Mouse (Mus musculus) adrenal gland, postnatal 14 days (tissue): Measurements from ENCODE around the gene Sirt7. TPM values are rescaled to one million over a fixed set of nuclear protein-coding genes. Genes with fewer than 3 reads are reported as not detected.

ENCODE experiments used
- DNase-seq: peaks from one replicate; pipeline ENCODE4 v3.0.0; 2021; ENCODE audit warnings: mixed read lengths
- total RNA-seq: library from RNA; stranded (reverse); gene quantifications from 2 replicates; pipeline ENCODE4 v1.2.3, GENCODE M21; 2021

Sirt7 gene
- total RNA-seq, 1 experiment from 2014 or later: 37.1 TPM

DNA sequence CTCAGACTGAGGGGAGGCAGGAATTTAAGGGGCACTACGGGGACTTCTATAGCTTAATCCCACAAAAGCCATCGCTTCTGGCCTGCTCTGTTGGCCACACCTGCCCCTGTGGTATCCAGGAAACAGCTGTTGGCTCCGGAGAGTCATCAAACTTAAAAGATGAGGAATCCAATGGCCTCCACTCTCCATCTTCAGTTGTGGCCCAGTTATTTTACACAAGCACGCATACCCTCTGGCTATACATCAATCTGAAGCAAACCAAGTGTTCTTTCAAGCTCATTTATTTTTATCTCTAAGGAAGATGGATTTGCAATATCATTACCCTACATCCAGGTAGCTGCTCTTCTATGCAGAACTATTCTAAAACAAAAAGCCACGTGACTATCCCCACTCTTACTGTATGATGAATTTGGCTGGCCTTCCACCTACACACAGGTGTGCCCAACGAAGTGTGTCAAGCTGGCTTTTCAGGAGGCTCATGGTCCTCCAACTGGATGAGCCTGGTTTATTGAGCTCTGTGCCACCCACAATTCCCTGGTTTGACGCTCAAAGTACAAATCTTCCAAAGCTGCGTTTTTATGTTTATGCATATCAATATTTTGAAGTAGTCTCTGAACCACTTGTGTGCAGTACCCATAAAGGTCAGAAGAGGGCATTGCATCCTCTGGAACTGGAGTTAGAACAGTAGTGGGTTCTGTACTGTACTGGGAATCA lies 42.6 kb downstream of the Sirt7 start:
- peak; percentile 53 for DNase-seq

- peak; percentile 95 for DNase-seq
Observed at GRCm38 (mm10) chr11:120581490-120582267, 43.4 kb downstream of the Sirt7 start, which contains the start of gene Arhgdia. Gene Arhgdia (minus strand): TSS chr11:120581624.

- peak; percentile 51 for DNase-seq
Observed at GRCm38 (mm10) chr11:120580871-120581331, 44.1 kb downstream of the Sirt7 start.

- peak; percentile 12 for DNase-seq
Observed at GRCm38 (mm10) chr11:120580190-120580589, 44.9 kb downstream of the Sirt7 start.

DNA sequence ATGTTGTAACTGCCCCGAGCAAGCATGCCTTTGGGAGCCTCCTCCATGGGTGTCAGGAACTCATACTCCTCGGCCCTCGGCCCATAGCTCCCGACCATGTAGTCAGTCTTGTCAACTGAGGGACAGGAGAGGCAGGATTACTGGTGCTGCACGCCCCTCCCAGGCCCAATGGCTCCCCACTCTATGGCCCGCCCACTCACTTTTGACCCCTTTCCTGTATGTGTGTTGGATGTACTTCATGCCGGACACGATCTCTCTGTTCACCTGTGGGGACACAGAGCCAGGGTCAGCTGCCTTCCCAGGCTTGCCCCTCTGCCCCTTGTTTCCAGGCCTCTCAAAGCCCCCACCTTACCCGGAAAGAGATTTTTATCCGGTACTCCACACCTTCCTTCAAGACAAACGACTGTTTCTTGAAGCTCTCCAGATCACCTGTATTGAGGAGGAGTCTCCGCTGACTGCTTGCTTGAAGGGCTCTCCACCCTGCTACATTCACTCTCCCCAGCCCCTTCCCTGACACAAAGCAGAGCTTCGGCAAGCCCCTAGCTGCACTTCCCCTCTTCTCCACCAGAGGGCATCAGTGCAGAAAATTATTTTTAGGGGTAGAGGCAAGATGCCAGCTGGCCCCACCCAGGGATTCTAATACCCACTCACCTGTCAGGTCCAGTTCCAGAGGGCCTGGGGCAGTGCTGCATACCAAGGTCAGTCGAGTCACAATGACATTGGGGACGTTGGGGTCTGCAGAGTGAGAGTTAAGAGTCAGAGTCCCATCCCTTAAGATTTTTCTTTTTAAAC lies 45.5 kb downstream of the Sirt7 start:
- peak; percentile 81 for DNase-seq

- DNase-seq: peak; percentile 21
Observed at GRCm38 (mm10) chr11:120578694-120579243, 46.3 kb downstream of the Sirt7 start.

GRCm38 (mm10) chr11:120578024-120578693 lies 46.9 kb downstream of the Sirt7 start:
- DNase-seq: peak; percentile 14

- peak; percentile 52 for DNase-seq
Observed at GRCm38 (mm10) chr11:120577211-120578023, 47.6 kb downstream of the Sirt7 start.

- no peak for DNase-seq
Observed at GRCm38 (mm10) chr11:120576365-120576981, 48.6 kb downstream of the Sirt7 start.

GRCm38 (mm10) chr11:120575940-120576339 lies 49.1 kb downstream of the Sirt7 start:
- no peak for DNase-seq

DNA sequence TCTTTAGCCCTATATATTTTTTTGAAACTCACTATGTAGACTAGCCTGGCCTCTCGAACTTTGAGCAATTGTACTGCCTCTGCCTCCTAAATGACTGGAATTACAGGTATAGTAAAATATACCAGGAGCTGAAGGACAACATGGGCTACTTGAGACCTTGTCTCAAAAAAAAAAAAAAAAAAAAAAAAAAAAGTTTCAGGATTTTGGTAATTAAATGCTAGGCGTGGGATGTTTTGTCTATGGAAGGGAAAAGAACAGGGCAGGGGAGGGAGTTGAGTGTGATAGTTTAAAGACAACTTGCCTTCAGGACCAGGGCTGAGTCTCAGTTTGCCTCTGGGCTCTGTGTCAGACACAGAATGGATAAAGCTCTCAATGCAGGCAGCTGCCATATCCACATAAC lies 50.0 kb downstream of the Sirt7 start:
- no peak for DNase-seq

- no peak for DNase-seq
Observed at GRCm38 (mm10) chr11:120574278-120574600, 50.8 kb downstream of the Sirt7 start.

GRCm38 (mm10) chr11:120573585-120574277 lies 51.3 kb downstream of the Sirt7 start:
- no peak for DNase-seq

- peak; percentile 100 for DNase-seq
Observed at GRCm38 (mm10) chr11:120572752-120573584, 52.1 kb downstream of the Sirt7 start, which contains the start of gene P4hb. Gene P4hb (minus strand): TSS chr11:120573253.

DNA sequence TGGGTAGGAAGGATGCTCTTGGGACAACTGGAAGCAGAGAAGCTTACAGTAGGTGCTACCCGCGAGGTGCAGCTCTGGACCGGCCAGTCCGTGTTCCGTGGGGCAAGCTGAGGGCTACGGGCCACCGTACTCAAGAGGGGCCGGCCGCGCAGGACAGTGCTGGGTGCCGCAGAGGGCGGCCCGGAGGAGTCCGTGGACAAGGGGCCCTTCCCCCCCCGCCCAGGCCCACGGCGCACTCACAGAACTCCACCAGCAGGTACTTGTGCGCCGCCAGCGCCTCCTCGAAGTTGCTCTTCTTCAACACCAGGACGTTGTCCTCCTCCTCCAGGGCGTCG lies 52.7 kb downstream of the Sirt7 start:
- DNase-seq: no peak

GRCm38 (mm10) chr11:120571754-120572416 lies 53.2 kb downstream of the Sirt7 start:
- no peak for DNase-seq

GRCm38 (mm10) chr11:120571122-120571521 lies 53.9 kb downstream of the Sirt7 start:
- DNase-seq: no peak
